Mouse (Mus musculus) E14TG2a.4 (cell line): ENCODE results near the gene Ttc19.

ENCODE experiments used
- CTCF ChIP-seq: conservative IDR thresholded peaks from 2 replicates; pipeline ENCODE4 v1.5.1; 2014; ENCODE audit warnings: low read length
- NANOG ChIP-seq: IDR thresholded peaks from 2 replicates; pipeline ENCODE4 v1.6.1; 2014; ENCODE audit warnings: borderline replicate concordance, low read length, mixed read lengths

DNA sequence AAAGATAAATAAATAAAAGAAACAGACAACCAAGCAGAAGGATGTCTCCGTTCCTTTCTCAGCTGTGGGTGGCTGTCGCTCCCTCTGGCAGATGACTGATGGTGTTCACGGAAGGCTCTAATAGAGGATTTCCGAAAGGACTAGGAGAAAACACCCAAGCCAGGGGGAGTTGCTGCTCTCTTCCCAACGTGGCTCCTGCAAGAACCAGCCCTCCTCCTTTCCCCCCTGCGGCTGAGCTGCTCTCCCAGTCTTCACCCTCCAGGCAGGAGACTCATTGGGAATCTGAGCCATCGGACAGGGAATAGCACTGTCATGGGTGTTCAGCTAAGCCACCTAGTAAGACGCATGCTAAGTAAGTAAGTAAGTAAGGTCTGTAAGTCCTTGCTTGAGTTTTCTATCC, 4.2 kb upstream of the Ttc19 start:
- no peak for TF ChIP-seq CTCF
- no peak for TF ChIP-seq NANOG
